Mouse (Mus musculus) CH12.LX (cell line): ENCODE measurements at regions not wholly inside any gene's neighbourhood (a gene's known extent, or its start where the extent isn't known, plus 50 kb on each side); places are given as distances from the start of the nearest gene placed in this dataset.

ENCODE experiments used
- CTCF ChIP-seq, 2 experiments: IDR thresholded peaks in 1 of 2; conservative IDR thresholded peaks in 1 of 2; 2 replicates each; pipeline ENCODE4 v1.5.1; 2011 to 2012; ENCODE audit warnings: low read depth in 2 of 2, low read length in 2 of 2, improper control_type of control experiment in 1 of 2, inconsistent platforms in 1 of 2, mild to moderate bottlenecking in 1 of 2, moderate library complexity in 1 of 2
- ETS1 ChIP-seq: conservative IDR thresholded peaks from 2 replicates; pipeline ENCODE4 v1.6.1; 2012; ENCODE audit warnings: low read depth, mild to moderate bottlenecking, inconsistent platforms, low read length, improper control_type of control experiment, moderate library complexity
- GABPA ChIP-seq: IDR thresholded peaks from 2 replicates; pipeline ENCODE4 v1.6.1; 2012; ENCODE audit warnings: low read depth, low read length, improper control_type of control experiment, inconsistent platforms; ENCODE audit not compliant: insufficient replicate concordance
- PAX5 ChIP-seq: IDR thresholded peaks from 2 replicates; pipeline ENCODE4 v1.6.1; 2012; ENCODE audit warnings: low read length, inconsistent platforms, mixed read lengths
- POLR2A ChIP-seq: IDR thresholded peaks from 2 replicates; pipeline ENCODE4 v1.6.1; 2011; ENCODE audit warnings: low read depth, mild to moderate bottlenecking, improper control_type of control experiment, low read length
- RAD21 ChIP-seq: IDR thresholded peaks from 2 replicates; pipeline ENCODE4 v1.6.1; 2011; ENCODE audit warnings: low read depth, mild to moderate bottlenecking, low read length, improper control_type of control experiment, moderate library complexity
- TCF12 ChIP-seq: IDR thresholded peaks from 2 replicates; pipeline ENCODE4 v1.6.1; 2014; ENCODE audit warnings: low read depth, mild to moderate bottlenecking, inconsistent platforms, low read length, improper control_type of control experiment
- USF1 ChIP-seq: IDR thresholded peaks from 2 replicates; pipeline ENCODE4 v1.6.1; 2014; ENCODE audit warnings: low read depth, mild to moderate bottlenecking, inconsistent platforms, low read length, improper control_type of control experiment

DNA sequence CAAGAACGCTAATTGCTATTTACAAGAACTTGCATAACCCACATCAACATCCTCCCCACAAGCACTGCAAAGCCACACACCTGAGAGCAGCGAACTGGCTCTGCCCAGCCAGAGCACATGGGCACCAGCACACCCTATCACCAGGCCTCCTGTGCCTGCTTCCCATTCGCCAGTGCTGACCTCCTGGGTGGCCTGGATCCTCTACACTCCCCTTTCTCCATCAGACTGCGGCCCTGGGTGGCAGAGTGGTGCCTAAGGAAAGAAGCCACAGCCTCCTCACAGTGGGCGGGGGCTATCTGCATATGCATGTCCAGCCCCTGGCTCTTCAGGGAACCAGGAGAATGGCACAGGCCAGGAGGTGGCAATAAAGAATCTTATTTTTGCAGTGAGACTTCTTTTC, 187.9 kb upstream of the Klf14 start:
- TF ChIP-seq ETS1 (no peak), POLR2A (no peak), CTCF (conservative IDR thresholded peaks at IDR 0.05 in 1 of 2, IDR thresholded peaks at IDR 0.05 in 1 of 2; ENCODE audit: low read depth in 2 of 2, low read length in 2 of 2) (no peak), RAD21 (no peak; the same call in 1 of the 2 replicates), GABPA (no peak), TCF12 (no peak), USF1 (no peak), PAX5 (no peak)
